Mouse (Mus musculus): Measurements from ENCODE around the gene Zfp946.

Gene Zfp946

GRCm38 (mm10) chr17:22423952-22424617, at the start of gene Zfp946:
TSS of gene Zfp946 (plus strand) at chr17:22424222.
- in situ Hi-C loops (cut with MboI, MseI) = no loop called here

GRCm38 (mm10) chr17:22410756-22411155, 13.3 kb upstream of the Zfp946 start:
- in situ Hi-C loops (cut with MboI, MseI) = loop anchor here (5.0 to 10.0 kb wide), 2 partner anchors 48 to 326 kb away; partner anchors contain the start of genes Zfp758 and Zfp944

- in situ Hi-C loops (cut with MboI, MseI) = loop anchor here (10.0 kb wide), 1 partner anchor 333 kb away; no protein-coding TSS in a partner anchor
These were observed 6.5 kb upstream of the Zfp946 start for GRCm38 (mm10) chr17:22417510-22417909.

GRCm38 (mm10) chr17:22424636-22425354, 773 bp downstream of the Zfp946 start:
- in situ Hi-C loops (cut with MboI, MseI) = loop anchor here (25.0 kb wide), 1 partner anchor 1163 kb away; the partner anchor contains the start of gene Zfp13

- in situ Hi-C loops (cut with MboI, MseI) = loop anchor here (25.0 kb wide), 1 partner anchor 1140 kb away; the partner anchor contains the start of gene Zfp13
These were observed 23.7 kb downstream of the Zfp946 start for GRCm38 (mm10) chr17:22447684-22448083.

GRCm38 (mm10) chr17:22497120-22497519, 73.1 kb downstream of the Zfp946 start:
- in situ Hi-C loops (cut with MboI, MseI) = no loop called here
